Mouse (Mus musculus) gastrocnemius, adult 8-10 months (tissue): Measurements from ENCODE around the gene Babam2. TPM values are rescaled to one million over a fixed set of nuclear protein-coding genes. Genes with fewer than 3 reads are reported as not detected.
"Not testable (repeated sequence)": the region's sequence is repeated elsewhere in the genome, so short reads cannot be mapped to it uniquely, and the experiment has no call there.

Experiments
- DNase-seq, 2 experiments: peaks; one replicate each; pipeline ENCODE4 v3.0.0; 2022; ENCODE audit warnings: low spot score in 2 of 2
- total RNA-seq, 4 experiments: library from RNA; stranded (reverse); gene quantifications; 2 replicates each; pipeline ENCODE4 v1.2.4; 2022

Babam2 gene
- total RNA-seq, 4 experiments from 2014 or later, result 32.9 to 34.2 (median 33.5) TPM

DNA sequence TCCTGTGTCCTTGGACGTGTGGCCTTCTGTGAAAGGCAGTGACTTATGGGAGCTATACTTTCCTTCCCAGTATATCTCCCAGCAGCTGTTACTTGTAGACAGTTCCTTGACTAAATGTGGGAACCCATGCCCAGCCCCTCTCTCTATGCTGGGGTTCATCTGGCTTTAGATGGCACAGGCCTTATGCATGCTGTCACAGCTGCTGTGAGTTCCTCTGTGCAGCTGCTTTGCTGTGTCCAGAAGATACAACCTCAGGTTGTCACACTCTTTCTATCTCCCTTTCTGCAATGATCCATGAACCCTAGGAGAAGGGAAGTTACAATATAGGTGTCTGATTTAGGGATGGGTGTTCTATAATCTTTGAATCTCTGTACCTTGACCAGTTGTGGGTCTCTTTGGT lies 132.1 kb downstream of the Babam2 start:
- no peak for DNase-seq

DNA sequence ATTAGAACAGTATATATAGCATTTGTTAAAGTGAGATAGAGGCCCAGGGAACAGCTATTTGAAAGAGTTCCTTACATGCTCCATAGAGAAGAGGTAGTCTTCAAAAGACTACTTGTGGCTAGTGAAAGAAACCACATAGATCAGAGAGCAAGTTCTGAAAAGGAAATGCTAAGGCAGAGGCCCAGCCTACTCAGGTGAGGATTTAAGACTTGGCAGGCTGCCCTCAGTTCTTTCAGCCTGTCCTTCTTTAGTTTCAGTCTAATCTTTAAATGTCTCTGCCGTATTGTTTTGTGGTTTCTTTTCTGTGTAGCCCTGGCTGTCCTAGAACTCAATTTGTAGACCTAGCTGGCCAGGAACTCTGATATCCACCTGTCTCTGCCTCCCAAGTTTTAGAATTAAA lies 134.1 kb downstream of the Babam2 start:
- no peak for DNase-seq

DNA sequence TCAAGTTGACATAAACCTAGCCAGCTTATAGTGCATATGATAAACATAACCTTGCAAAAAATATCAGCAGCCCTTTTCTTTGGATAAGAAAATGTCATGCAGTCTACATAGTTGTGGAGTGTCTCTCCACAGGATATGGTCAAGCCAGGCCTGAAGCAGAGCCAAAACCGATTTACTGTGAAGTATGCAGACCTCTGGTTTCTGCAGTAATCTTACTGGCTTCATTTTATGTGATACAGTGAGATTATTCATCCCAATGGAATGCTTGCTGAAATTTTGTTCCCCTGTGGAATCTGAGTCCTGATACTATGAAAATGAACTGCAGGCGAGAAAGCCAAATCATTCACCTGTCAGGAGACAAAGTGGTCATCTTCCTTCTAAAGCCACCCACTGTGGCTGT lies 138.2 kb downstream of the Babam2 start:
- no peak for DNase-seq

DNA sequence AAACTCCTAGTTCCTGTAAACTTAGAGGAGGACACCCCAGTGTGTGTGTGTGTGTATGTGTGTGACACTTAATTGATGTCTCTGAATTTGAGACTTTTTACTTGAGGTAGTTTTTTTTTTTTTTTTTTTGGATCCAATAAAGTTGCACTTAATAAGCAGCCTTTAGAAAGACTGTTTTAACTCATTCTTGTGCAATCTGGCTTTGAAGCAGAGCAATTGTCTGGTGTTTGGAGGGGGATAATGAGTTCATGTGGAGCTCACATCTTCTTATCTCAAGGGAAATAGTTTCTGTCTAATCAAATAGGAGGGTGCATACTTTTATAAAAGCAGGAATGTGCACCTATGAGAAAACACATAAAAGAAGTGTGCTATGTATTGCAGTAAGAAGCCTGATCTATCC lies 142.5 kb downstream of the Babam2 start:
- no peak for DNase-seq

DNA sequence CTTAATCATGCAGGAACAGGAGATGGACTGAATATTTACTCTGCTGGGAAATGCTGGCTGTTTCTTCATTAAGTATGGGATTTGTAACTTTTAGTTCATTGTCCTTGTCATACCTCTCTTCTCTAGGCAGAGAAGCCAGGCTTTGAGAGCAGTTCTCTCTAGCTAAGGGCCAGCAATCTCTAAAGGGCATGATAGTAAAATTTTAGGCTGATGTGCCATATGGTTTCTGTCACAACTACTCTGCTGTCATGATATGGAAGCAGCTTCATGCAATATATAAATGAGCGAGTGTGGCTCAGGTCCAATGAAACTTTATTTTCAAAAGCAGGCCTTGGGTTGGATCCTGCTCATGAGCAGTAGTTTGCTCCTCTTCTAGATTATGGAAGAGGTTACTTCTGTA lies 142.9 kb downstream of the Babam2 start:
- no peak for DNase-seq

DNA sequence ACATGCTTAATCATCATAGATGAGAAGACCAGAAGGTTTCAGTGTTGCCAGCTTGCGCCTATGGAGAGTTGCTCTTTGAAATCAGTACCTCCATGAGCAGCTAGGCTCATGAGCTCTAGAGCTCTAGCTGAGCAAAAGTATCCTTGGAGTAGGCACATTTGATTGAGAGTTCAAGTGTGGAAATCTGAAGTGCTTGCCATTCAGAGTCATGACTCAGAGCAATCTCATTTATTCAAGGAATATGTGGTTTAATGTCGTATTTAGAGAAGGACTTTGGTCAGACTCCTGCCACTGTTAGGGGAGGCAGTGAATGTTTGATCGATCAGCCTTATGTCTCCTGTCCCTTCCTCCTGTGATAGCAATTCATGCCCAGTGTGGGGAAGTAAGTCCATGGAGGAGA lies 147.4 kb downstream of the Babam2 start:
- DNase-seq, result no peak

DNA sequence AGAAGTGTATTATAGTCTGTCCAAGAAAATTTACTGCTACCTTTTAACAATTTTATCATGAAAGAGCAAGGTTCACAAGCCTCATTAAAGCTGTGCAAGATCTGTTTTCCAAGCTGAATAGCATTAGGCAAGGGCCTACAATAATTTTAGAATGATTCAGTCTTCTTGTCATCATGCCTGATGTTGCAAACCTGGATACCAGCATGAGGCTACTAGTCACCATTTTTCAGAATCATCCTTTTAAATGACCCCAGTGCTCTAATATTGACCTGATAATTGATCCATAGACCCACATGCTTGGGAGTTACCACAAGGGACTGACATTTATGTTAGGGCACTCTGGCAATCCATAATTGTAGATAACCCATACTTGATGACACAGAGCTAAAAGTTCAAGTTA lies 149.5 kb downstream of the Babam2 start:
- DNase-seq, result no peak

DNA sequence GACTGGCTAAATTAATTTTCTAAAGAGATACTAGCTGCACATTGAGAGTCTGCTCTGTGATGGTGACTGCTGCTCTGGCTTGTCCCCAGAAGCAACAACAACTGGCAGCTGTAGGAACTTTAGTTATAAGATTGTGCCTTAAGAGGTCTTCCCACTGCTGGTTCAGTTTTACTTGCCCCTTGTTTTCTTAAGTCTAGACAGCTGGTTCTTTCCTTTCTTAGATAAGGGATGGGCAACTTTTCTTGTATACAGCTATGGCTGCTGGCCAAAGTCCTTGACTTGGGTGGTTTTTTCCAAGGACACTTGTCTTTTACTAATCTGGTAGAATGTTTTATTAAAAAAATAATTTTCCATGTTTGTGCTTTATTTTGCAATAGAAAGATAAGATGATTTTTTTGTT lies 151.5 kb downstream of the Babam2 start:
- no peak for DNase-seq

DNA sequence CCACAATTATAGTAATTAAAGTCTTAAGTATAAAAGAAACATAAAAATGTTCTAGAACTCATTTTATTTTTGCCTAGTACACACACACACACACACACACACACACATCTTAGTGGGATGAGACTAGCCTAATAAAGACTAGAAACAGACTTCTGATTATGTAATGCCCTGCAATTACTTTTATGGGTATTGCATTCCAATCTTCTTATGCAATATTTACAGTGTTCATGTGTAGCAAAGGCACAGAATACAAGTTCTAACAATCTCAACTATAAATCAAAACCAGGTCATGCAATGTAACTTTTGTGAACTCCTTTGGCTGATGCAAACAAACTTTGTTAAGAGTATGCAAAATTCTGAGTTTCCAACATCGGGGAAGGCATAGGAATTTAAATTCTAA lies 155.3 kb downstream of the Babam2 start:
- no peak for DNase-seq

DNA sequence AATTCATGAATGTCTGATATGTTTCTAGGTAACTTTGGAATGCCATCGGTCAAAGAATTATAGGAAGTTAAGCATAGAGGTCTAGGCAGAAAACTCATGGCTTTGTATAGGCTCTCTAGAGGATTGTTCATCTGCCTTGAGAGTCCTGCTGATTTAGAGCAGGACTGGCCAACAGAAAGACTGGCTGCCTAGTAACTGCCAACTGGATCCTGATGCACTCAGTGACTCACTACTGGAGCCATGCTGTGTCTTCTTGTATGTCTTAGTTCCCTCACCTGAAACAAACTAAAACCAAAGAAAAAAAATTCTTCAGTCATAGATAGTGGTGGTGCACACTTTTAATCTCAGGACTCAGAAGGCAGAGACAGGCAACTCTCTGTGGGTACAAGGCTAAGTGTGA lies 156.3 kb downstream of the Babam2 start:
- no peak for DNase-seq

DNA sequence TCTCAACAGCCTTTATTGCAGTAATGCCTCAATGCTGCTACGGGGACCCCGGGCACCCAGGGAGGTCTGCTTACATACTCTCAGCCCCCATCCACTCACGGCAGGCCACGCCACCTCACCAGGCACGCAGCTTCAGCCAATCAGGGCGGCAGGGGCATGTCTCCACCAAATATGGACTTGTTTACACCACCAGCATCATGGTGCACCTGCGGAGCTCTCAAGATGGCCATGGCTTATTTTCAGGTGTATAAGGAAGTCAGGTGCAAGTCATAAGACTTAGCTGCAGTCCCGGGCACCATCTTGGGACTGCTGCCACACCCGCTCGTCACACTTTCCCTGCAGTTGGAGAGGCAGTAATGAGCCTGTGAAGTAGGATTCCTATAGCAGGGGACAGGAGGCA lies 161.4 kb downstream of the Babam2 start:
- not testable (repeated sequence) for DNase-seq

DNA sequence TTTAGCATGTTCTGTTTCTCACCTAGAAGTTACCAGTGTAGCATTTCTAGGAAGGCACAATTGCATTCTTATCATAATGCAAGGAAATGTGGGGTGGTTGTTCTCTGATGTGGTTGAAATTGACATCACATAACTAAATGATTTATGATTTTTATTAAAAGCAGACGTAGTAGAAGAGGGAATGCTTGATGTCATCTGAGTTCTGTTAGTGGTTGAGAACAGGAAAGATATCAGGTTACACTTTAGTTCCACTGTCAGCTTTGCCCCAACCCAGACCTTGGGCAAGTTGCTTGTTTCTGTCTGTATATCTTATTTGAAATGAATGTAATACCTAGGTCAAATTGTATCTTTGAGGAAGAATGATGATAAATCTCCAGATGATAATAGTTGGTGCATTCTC lies 162.9 kb downstream of the Babam2 start:
- DNase-seq, result no peak

DNA sequence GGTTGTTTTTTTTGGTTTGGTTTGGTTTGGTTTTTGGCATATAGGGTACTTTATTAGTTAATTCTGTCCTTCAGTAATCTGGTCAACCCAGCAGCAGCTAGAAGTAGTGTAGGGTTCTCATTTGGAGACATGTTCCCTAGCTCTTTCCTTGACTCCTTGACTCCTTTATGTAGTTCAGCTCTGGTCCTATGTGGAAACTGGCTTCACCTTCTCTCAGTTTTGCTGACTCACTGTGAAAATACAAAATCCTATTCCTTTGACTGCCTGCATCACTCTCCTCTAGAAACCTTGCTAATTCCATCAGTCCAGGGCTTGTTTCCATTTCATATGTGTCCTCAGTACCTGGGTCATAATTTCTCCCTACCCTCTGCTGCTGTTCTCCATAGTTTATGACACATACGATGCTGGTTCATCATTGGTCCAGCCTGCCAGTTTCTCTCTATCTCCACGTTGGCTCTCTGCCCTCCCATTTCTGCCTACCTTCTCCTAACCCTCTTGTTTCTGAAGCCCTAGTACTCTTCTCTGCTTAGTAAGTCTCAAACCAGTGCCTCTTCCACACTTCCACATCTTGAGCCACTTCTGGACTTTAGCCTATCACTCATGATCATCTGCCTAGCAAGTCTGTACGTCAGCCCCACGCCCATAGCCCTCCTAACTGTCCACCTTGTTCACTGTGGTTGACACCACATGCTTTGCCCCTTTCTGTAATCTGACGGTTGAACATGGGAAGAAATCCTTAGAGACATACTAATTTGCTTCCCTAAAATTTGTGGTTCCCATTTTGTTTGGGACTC lies 163.5 kb downstream of the Babam2 start:
- no peak for DNase-seq

DNA sequence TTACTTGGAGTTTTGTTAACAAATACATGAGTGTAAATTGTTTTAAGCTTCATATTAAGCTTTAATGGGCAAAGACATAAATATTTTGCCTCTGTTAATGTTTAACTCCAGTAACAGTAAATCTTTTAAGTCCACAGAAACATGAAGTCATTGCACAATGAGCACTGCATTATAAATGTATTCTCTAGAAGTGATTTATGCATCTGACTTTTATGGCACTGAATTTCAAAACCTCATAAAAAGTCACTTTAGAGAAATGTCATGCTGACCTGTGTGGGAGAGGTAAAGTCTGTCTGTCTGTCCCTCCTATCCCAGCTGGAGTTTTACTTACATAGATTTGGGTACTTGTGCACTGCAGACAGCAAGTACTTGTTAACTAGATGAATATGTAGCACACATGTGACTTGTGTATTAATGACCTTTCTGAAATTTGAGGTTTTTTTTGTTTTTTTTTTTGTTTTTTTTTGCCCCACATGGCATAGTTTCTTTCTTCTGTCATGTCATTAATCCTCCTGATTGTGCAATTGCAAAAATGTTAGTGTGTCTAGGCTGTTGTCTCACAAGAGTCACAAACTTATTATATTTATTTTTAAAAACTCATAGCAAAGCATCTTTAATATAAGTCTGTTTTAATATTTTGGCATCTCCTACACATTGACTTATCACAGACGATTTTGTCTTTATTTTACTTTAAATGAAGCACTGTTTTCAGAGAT lies 165.4 kb downstream of the Babam2 start:
- no peak for DNase-seq

DNA sequence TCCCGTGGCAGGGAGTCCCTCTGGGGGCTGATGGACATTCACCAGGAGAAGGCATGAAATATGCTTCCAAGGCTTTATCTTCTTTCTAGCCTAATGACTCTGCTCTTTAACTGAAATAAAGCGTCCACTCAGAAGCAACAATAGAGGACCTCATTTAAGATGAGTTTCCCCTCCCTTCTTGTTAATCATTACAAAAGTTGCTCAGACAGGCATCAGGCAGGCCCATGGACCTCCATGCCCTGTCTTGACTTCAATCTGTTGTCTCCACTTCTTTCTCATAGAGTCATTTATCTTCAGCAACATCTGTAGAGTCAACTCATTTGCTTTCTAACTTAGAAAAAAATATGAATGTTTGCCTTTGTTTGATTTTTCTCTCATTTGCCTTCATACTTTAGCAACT lies 166.6 kb downstream of the Babam2 start:
- no peak for DNase-seq

DNA sequence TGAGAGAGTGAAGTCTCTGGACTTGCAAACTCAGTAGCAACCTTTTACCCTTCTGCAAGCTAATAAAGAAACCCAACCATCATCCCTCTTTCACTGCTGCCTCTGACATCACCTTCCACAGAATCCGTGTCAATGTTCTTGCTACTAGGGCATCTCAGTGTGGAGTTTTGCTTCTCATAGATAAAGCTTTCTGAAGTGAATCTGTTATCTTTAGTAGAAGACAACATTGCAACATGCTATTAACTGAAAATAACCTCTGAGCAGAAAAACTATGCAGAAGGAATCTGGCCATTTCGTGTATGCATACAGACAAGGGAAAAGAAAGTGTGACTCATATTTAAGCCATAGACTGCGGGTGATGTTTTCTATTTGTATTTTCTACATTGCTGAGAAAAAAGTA lies 168.6 kb downstream of the Babam2 start:
- no peak for DNase-seq

DNA sequence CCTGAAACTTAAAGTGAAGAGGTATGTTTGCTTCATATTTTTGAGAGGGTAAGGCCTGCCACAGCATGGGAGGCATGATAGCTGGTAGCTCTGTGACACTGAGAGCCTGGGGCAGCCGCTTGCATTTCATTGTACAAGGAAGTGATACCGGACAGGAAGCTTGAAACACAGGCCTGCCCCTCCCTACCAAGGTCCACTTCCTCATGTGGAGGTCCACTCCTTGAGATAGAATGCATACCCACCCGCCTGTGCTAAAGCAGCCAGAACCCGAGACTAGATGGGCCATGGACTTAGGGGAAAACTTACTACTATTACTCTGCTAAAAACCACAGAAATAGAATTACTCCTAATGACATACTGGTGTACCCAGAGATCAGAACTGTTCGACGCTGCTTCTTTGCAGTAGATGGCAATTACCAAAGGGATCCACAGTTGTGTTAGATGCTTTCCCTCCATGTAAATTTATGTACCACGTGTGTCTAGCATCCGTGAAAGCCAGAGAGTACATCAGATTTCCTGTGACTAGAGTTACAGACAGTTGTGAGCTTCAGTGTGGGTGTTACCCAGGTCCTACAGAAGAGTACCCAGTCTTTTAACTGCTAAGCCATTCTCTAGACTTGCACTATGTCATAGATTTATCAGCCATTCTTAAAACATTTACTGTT lies 173.5 kb downstream of the Babam2 start:
- DNase-seq, result no peak

DNA sequence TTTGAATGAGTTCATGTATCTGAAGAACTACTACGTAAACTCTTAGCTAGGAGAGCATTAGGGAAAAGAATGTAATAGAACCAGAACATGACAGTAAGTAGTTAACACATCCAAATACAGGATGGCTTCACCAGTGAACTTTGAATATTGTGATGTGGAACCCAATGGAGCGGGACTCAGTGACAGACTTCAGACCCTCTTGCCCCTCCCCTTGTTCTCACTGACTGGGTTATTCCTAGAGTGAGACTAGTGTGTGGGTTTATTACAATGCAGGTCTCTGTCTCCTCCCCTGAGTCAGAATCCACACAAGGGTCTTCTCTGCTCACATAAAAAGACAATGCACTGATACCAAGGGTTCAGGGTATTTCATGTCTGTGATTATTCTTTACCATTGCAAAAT lies 175.8 kb downstream of the Babam2 start:
- DNase-seq, result no peak

DNA sequence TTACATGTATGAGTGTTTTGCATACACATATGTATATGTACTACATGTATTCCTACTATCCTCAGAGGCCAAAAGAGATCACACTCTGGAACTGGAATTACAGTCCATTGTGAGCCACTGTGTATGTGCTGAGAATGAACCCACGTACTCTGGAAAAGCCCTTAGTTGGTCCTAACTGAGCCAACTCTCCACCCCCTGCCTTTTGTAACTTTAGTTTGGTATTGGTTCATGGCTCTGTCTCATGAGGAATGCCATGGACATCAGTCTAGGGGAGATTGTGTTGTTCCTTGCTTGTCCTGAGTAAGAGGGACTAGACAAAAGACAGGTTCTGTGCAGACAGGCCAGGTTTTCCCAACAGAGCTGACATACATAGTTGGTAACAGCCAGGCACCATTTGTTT lies 177.1 kb downstream of the Babam2 start:
- DNase-seq, result no peak

DNA sequence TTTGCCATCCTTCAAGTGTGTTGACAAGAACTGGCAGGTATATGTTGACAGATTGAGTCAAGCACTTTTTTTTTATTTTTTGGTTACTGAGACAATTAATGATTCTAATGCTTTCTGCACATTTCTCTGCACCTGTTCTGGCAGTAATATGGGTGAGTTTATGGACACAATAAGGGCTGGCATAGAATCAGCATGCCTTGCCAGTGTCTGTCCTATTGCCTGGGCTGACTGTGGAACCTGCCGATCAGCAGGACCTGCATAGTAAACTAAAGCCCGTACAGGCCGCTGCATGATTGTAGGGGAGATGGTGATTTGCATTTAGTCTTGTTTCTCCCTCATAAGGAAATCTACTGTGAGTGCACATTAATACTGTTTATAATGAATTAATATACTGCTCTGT lies 178.0 kb downstream of the Babam2 start:
- DNase-seq, result no peak

DNA sequence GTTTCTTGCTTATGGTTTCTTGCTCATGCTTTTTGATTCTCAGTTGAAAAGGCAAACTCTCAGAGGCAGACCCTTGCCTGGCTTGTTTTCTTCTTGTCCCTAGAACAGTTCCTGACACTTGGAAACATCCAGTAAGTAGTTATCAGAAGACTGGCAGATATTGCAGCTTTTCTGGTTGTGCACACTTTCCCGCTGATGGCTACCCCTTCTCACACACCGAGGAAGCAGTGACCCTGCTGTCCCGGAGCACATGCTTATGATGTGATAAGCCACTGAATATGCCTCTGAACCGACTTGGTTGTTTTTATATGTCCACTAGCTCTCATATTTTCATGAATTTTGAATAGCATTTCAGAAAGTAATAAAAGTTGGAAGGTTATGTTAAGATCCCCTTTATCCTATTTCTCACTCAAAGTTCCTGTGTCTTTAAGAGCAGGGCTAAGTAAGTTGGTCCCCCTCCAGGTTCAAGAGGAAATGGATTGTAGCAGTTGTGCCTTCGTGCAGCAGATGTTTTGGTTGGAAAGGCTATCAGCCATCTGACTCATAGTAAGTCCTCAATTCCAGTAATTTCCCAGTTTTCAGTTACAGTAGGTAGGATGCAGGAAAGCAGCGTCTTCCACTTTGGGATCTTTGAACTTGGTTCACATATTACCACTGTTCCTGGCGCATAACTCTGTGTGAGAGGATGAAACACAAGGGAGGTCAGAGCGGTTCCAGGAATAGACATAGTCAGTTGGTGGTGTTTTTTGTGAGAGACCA lies 178.9 kb downstream of the Babam2 start:
- DNase-seq, result peak; percentile 10 to 27

DNA sequence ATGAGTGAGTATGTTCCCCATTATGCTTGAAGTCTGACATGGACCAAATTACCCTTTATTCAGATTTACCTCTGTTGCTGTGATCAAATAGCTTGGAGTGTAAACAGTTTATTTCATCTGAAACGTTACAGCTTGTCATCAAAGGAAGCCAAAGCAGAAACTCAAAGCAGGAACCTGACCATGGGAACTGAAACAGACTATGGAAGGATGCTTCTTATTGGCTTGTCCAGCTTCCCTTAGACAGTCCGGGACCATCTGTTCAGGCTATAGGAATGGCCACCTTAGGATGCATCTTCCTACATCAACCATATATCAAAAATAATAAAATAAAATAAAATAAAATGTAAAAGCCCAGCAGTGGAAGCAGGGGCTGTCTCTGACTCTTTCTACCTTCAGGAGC lies 183.0 kb downstream of the Babam2 start:
- DNase-seq, result no peak
